Mouse (Mus musculus) ES-Bruce4 (cell line): Measurements from ENCODE around the gene Ccnd1.

Experiments
- CTCF ChIP-seq: IDR thresholded peaks from one replicate; pipeline ENCODE4 v1.8.1; 2011; ENCODE audit warnings: low read depth, low read length
- EP300 ChIP-seq: IDR thresholded peaks from 2 replicates; pipeline ENCODE4 v1.6.1; 2011; ENCODE audit warnings: low read depth, low read length; ENCODE audit not compliant: insufficient read depth
- POLR2A ChIP-seq: IDR thresholded peaks from one replicate; pipeline ENCODE4 v1.8.1; 2011; ENCODE audit warnings: low read length; ENCODE audit not compliant: insufficient read depth

GRCm38 (mm10) chr7:144906708-144907397 lies 32.9 kb downstream of the Ccnd1 start:
- peak; percentile 79 for TF ChIP-seq CTCF
- no peak for TF ChIP-seq POLR2A
- no peak for TF ChIP-seq EP300
